Mouse (Mus musculus): ENCODE data around the gene Irs4. TPM values are rescaled to one million over a fixed set of nuclear protein-coding genes. Genes with fewer than 3 reads are reported as not detected.

Gene Irs4
- polyA plus RNA-seq (2017; shearing (Covaris generic)), result not detected

DNA sequence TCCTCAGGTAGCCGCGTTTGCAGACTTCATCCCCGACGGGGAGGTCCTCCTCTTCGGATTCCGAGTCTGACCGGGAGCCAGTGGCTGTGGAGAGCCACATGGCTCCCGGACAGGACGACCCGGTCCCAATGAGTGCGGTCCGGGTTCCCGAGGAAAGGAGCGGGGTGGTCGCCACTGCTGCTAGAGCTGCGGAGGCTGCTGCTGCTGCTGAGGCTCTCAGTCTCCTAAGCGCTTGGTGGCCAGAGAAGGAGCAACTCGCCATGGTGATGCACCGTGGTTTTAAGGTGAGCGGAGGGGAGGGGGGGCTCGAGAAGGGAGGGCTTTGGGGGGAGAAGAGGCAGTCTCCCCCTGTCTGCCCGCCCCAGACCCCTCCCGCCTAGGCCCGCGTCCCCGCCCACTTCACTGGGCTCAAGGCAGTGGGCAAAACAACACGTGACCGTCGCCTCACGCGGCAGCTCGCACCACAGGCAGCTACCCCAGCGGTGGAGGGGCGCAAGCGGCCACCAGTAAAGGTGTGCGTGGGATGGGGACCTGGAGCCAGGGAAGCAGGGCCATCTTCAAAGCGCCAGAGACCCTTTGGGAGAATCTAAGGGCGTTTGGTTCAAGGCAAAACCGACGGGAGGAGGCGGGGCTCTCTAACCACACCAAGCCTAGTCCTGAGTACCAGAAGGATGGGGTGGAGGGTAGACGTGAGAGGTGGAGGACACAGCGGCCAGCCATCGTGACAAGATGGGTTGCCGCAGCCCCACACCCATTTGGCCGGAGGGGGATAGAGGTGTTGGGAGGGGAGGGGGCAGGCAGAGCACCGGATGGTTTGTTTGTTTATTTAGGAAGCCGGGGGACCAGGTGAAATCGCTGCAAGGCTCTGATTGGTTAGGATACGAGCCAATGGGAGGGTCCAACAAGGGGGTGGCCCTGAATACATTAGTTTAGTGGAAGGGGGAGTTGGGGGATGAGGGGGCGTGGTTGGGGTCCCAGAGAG lies at the start of gene Irs4:
TSS of gene Irs4 (minus strand) at position 327 of the 982 bp plus-strand sequence.
- no peak for ATAC-seq

DNA sequence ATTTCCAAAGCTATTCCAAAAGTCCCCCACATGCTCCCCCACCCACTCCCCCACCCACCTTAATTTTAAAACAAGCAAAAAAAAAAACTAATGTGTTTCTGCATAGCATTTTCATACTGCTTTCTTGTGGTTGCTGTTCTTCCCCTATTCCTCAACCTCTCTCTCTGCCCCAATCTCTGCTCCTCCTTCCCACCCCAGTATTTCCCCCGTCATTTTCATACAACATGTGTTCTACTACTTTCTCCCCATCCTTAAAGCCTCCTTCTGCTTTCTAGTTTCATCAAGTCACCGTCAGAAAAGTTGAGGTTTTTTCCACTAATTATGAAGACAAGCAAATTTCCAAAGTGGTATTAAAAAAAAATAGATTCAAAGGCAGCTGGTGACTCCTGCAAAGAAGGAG lies 25.3 kb upstream of the Irs4 start:
- no peak for ATAC-seq

- ATAC-seq, result no peak
Observed at GRCm38 (mm10) chrX:141729570-141729969, 4.5 kb upstream of the Irs4 start.

DNA sequence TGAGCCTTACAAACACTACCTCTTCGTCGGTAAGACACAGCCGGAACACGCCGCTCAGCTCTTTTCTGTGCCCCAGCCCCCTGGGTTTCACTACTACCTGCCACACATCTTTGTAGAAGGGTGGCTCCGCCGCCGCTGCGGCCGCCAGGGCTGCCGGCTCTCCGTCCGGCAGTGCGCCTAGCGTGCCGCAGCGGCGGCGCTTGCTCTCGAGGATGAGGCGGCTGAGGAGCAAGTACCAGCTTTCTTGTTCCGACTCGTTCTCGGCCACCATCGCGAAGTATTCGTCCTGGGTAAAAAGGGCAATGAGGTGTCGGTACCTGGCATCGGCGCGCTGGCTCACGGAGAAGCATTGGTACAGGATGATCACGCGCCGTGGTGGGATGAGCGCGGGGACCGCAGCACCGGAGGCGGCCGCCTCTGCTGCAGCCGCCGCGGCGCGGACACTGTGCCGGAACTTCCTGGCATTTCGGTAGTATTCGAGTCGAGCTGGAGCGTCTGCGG lies 622 bp downstream of the Irs4 start:
- no peak for ATAC-seq

DNA sequence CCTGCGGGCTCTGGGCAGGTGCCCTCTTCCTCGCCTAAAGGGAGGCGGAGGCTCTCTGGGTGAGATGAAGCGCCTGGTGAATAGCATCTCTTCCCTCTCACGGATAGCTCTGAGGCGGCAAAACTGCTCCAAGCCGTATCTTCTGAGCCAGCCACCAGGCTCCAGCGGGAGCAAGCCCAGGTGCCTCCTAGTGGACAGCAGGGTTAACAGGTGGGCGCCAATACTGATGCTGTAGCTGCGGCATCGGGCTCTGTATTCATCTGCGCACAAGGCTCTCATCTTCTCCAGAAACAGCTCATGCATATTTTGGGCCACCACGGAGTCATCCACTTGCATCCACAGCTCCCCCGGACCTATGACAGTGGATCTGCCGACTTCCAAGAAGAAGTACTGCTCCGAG lies 1.1 kb downstream of the Irs4 start:
- ATAC-seq, result no peak

GRCm38 (mm10) chrX:141721725-141722124 lies 3.3 kb downstream of the Irs4 start:
- no peak for ATAC-seq

Other genes starting within 250 kb of the Irs4 start
- gene Col4a5, start 249.9 kb downstream of the Irs4 start, polyA plus RNA-seq (2017; shearing (Covaris generic)), result not detected
- gene Gm15294, start 150.0 kb upstream of the Irs4 start, polyA plus RNA-seq (2017; shearing (Covaris generic)), result not detected

Data from inflammation-experienced regulatory T-cells, adult 6 months (primary cell).